Mouse (Mus musculus) kidney, postnatal 25 days (tissue): ENCODE data around the gene Tyms.

Source experiments
- DNase-seq, 2 experiments: peaks; one replicate each; pipeline ENCODE4 v3.0.0; 2021; ENCODE audit warnings: mixed read lengths in 2 of 2

Gene Tyms

DNA sequence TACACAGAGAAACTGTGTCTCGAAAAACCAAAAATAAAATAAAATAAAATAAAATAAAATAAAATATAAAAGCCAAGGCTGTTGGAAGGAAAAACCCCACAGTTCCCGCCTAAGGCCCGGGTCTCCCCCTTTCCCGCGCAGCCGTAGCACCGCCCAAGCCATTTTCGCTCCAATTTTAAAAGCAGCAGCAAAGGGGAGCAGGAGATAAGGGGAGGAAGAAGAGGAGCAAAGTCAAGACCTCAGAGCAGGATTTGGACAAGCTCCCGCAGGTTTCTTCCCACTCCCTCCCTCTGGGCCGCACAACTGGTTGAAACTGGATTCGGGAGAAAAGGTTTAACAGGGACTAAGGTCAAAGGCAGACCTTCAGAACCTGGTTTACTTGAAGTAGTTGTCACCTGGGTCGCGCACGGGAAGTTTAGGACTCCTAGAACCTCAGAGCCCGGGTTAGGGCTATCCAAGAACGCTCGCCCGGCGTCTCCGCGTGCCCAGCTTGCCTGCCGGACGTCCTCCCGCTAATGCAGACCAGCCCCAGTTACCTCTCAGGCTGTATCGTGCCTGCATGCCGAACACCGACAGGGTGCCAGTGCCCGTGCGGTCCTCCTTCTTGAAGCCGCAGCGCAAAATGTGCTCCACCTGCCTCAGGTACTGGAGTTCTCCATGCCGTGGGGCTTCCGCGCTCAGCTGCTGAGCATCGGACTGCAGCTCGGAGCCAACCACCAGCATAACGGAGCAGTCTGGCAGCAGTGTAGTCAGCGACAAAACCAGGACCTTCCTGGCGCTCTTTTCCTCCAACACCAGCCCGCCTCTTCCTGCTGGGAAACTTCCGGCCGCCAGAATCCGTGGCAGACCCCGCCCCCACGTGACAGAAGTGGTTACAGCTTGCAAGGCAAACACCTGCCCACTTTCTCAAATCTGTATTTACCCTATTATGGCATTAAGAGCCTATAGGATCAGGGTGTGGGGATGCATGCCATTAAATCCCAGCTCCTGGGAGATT, at the start of gene Tyms:
Tyms (minus strand) TSS at position 793 of the 997 bp plus-strand sequence.
- peak; percentile 90 for DNase-seq

DNA sequence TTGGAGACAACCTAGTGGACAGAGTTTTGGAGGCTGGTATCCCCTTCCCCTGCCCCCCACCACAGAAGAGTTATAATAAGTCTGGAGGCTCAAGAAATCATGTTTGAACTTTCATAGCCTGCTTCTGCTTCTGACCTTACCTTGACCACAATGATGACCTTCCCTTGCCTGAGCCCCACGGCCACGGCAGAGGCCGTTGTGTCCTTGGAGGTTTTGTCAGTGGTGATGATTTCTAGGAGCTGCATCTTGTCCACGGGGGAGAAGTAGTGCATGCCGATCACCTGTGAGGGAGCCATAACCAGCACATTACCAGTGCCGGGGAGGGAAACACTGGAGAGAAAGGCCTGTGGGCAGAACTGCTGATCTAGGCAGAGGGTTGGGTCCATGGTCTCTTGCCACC, 49.1 kb upstream of the Tyms start:
- DNase-seq: no peak

DNA sequence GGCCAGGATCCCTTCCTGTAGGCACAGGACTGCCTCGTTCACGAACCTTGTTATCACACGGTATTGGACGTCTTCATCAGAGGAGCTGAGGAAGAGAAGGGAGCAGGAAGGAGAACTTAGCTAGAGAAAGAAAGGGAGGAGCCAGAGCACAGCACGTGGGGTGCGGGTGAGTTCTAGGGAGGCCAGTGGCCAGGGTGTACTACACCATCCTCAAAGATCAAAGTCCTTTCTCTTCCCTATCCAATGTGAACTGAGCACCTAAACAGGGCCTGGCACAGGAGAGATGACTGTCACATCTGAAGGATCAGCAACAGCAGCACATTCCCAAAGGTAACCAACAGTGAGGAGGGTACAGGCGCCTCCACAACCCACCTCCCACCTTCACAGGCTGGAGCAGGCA, 46.7 kb upstream of the Tyms start:
- DNase-seq: peak; percentile 61 to 83

DNA sequence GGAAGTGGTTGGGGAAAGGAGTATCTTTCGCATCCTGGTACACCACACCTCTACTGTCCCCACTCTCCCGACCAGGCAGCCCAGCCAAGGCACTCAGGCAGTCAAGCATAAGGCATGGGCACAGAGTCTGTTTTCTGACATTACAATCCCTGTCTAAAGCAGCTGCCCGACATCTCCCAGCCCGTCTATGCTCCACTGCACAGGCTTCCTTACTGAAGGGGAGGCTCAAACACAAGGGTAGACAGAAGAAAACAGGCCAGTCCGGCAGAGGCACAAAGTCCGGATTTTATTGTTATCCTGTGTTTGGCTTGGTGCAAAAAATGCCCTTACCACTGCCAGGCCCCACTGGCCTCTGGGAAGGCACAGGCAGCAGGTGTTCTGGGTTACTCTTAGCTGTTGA, 45.7 kb upstream of the Tyms start:
- DNase-seq: peak; percentile 46 to 58

DNA sequence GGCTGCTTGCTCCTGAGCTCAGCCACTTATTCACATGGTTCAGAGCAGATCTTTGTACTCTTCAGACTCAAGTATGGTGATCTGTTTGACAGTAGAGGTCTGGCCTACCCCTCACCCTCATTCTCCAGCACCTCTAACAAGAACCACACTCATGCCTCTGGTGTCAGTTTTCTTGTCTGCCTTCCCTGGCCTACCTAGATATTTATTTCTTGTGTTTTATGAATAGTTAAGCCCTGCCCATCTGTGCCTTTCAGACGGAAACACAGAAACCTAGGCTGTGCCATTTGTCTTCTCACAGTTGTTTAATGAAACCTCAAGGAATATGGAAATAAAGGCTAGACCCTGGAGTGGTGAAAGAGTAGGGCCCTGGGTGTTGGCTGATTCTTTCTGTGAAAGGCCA, 44.6 kb upstream of the Tyms start:
- DNase-seq: no peak

DNA sequence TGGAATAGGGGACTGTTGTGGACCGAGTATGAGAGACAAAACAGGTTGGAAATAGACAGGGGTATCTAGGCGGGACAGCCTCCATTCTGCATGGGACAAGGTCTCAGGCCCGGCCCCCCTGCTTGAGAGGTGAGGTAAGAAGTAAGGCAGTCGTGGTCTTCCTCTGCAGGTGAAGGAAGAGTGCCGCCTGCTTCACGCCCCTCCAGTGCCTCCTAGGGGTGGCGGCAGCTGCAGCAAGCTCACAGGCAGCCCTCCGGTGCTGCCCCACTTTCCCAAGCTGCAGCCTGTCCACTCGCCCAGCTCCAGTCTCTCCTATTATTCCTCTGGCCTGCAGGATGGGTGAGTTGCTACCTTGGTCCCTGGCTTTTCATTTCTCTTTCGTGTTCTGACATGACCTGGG, 42.3 kb upstream of the Tyms start:
- no peak for DNase-seq

DNA sequence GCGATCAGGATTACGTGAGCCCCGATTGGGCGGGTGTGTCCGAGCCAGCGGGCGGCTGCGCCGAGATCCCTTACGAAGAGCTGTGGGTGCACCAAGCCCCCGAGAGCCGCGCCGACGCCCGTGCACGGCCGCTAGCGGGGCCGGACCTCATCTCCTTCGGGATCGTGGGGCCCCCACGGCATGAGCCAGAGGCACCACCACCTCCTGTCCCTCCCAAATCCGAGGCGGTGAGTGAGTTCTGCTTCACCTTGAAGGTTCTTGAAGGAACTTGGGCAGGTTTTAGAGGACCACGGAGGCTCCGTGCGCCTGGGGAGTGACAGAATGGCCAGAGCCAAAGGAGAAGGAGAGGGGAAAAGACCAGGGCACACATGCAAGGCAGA, 41.3 kb upstream of the Tyms start:
- no peak for DNase-seq

DNA sequence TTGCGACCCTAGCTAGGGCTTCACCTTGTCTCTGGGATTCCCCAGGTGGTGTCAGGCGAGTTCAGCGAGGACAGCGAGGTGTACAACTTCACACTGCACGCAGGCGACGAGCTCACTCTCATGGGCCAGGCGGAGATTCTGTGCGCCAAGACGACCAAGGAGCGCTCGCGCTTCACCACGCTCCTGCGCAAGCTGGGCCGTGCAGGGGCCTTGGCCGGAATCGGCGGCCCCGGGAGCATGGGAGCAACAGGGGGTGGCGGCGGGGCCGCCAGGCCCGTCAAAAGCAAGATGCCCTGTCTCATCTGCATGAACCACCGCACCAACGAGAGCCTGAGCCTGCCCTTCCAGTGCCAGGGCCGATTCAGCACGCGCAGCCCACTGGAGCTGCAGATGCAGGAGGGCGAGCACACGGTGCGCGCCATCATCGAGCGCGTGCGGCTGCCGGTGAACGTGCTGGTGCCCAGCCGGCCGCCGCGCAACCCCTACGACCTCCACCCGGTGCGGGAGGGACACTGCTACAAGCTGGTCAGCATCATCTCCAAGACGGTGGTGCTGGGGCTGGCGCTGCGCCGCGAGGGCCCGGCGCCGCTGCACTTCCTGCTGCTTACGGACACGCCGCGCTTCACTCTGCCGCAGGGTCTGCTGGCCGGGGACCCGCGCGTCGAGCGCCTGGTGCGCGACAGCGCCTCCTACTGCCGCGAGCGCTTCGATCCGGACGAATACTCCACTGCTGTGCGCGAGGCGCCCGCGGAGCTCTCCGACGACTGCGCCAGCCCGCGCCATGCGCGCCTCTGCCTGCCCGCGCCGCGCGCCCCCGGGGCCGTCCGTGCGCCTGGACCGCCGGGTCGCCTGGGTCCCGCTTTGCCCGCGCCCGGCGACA, 40.7 kb upstream of the Tyms start:
- peak; percentile 66 to 71 for DNase-seq

DNA sequence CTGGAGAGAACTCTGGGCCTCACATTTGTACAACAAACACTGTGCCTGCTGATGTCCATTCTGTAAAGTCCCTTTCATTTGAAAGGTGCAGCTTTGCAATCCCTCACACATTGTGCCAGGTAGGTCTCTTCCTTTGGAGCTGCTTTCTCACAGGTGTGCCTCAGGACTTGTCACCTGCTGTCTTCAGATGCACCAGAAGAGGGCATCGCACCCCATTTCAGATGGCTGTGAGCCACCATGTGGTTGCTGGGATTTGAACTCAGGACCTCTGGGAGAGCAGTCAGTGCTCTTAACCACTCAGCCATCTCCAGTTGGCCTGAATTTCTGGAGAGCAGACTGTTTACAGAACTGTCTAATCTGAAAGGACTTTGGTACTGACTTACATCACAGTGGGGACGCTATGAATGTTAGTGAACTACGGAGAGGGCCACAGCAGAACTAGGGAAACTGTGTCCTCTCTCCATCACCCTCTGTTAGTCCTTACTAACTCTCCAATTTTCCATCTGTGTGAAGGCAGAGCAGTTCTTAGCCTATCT, 39.2 kb upstream of the Tyms start:
- no peak for DNase-seq

DNA sequence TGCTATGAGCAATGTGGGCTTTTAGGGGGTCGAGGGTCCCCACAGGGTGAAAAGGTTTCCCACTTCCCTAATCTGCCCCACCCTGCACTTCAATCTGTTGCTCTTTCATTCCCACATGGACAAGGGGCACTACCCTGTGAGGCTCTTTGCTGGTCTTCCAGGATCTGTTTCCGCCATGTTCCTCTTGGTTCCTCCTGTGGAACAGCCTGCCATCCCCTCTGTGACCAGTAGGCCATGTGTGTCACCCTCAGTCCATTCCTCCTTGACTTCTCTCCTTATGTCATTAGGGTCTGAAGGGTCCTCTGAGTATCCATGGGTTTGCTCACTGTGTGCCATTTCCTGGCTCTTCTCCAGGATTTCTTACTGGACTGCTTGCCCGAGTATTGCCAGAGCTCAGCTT, 38.4 kb upstream of the Tyms start:
- DNase-seq: no peak

DNA sequence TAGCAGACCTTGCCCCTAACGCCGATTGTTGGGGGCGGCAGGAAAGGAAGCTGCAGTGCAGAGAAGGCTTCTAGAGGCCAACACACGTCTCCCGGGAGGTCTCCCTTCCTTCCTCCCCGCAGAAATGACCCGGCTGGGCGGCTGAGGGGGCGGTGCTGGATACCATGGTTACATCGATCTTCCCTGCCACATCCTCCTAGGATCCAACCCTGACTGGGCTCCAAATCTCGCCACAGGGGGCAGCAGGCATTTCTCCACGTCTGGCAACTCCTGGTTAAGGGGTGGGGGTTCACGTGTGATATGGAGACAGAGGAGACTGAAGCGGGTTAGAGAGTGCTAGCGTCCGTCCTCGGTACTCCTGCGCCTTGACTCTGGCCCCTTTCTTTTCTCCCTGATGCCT, 37.7 kb upstream of the Tyms start:
- peak; percentile 39 to 56 for DNase-seq

DNA sequence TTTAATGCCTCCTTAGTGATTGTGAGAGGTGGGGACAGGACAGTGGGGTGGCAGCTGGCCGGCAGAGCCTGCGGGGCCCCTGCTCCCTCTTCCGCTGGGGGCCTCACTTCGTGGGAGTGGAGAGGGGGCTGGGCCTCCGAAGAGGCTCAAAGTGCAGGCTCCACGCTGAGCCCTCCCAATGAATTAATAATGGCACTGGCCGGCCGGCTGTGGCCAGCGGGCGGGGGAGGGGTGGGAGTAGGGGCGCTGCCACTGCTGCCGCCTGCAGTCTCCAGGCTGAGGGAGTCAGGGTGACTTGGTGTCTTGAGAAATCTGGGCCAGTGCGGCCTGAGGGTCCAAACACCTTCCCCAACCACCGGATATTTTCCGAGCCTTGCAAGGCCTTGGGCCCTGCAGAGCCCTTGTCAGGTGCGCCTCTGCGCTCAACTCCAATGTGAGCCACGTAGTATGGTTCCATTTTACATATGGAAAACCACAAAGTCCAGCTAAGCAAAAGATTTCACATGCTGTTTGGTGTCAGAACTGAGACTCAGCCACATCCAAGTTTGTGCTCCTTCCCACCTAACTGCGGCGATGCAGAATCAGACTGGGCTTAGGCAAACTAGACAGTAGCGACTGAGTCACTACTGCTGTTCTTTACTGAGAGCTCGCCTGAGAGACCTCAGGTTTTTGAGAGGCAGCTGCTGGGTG, 37.1 kb upstream of the Tyms start:
- no peak for DNase-seq

DNA sequence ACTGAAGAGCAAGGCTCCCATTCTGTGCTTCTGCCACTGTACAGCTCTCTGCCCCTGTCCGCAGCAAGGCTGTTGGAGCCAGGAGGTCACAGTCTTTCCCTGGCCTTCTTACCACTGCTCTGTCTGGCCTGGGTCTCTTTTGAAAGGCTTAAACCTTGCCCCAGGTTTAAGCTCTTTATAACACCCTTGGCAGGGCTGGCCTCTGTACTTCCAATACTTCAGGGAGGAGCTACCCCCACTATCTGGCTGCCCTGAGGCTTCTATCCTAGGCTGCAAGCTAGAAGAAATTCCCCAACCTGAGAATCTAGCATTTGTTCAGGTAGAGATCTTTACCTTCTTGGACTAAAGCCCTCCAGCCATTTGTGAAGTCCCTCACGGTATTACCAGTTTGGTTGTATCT, 36.5 kb upstream of the Tyms start:
- DNase-seq: no peak

DNA sequence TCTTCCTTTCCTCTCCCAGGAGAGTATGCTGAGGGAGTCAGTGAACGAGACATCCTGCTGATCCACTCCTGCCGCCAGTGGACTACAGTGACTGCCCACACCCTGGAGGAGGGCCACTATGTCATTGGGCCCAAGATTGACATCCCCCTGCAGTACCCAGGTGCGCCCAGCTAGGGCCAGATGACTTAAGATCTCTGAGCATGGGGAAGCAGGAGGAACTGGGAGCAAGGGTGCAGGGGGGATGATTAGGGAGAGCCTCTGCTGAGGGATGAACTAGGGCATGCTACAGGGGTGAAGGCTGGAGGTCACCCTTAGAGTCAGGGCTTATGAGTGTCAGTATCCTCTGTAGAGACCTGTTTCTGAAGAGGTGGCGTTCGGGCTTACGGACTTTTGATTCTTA, 34.8 kb upstream of the Tyms start:
- no peak for DNase-seq

DNA sequence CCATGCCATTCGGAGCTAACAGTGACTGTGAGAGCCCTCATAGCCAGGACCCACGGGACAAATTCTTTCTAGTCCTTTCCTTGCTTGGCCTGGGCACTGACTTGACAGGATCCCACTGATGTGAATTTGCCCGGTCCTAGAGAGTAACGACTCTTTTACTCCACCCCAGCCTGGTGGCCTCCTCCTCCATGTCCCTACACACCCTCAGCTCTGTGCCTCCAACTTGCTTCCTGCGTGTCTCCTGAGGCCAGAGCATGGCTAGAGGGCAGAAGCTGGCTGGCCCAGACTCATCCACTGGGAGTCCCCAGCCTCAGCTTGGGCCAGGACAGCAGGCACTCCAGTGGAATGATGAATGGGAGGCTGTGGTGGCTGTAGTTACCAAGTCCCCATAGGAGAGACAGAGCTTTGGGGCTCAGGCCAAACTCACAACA, 34.2 kb upstream of the Tyms start:
- DNase-seq: no peak

DNA sequence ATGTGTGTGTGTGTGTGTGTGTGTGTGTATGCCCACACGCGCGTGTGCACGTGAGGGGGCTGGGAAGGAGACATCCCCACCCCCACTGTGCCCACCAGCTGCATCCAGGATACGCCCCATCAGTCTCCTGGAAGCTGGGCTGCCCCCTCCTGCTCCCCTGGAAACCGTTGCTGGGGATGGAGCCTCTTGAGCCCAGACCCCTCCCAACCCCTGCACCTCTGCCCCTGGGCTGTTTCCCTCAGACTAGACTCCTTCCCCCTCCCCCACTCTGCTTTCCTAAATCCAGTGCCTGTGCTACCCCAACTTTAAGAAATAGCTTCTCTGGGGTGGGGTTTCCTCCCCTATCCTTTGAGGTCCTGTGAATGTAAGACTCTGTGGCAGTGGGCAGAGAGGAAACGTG, 33.8 kb upstream of the Tyms start:
- no peak for DNase-seq

DNA sequence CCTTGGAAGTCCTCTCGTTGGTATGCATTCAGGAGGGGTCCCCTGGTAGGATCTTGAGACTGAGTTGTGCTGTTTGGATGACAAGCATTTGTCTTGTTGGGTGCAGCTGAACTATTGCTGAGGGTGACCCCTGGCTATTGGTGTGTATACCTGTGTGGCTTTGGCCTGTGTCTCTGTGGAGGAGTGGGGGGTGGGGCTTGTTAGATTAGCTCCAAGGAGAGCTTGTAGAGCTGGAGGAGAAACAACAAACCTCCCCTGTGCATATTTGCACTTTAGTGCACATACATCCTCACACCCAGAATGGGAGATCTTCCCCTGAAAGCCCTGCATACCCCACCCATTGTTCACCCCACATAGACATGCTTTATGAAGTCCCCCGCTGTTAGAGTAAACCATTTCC, 33.3 kb upstream of the Tyms start:
- no peak for DNase-seq

DNA sequence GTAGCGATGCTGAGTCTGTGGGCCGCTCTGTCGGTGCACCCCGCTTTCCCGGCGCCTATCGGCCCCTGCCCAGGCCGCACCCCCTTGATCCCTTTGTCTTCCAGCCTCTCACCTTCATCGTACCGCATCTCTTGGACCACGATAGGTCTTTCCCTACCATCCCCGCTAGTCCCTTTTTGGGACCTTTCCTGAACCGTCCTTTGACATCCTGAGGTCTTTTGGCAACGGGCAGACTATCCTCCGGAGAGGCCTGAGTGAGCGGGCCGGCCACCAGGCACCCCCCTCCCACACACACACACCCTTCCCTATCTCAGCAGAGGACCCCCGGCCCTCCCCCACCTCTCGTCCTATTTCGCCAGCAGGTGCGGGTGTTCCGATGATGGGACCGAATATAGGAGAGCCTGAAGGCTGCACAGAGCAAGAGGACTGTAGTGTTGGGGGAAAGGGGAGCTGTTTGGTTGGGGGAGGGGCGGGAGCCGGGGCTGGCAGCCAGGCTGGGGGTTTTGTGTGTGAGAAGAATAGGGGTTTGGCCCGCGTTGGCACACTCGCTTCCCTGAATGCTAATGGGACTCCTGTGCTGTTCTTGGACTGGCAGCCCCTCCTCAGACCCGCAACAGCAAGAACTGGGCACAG, 32.4 kb upstream of the Tyms start, which contains the start of gene 3110082J24Rik:
3110082J24Rik (minus strand) TSS at position 419 of the 633 bp plus-strand sequence.
- no peak for DNase-seq

DNA sequence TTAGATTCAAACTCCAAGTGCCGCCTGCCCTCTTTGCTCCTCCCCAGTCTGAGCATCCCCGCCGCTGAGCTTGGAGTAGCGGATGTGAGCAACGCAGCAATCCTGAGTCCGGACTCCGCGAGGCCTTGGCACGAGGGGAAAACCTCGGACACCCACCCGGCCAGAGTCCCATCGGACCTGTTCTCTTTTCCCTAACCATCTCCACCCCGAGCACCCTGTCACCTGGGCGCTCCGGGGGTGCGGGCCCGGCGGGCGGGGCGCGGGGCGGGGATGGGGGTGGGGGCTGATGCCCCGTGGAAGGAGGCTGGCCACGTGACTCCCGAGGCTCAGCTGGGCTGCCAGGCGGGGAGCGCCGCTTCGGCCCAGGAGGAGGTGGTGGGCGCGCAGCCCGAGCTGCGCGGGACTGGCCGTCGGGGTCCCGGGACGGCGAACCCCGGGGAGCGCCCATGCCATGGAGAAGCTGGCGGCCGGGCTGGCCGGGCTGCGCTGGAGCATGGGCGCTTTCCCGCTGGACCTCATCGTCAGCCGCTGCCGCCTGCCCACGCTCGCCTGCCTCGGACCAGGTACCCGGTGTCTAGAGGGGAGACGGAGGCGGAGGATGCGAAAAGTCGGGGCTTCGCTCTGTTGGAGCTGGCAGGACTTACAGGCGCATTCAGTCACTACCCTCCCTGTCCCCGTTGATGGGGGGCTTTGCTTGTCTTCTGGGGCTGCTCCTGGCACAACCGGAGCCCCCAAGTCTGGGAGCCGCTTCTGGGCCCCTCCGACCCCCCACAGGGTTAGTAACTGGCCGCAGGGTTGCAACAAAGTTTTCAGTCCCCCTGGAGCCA, 31.6 kb upstream of the Tyms start, which contains the start of gene Garem2:
Garem2 (plus strand) TSS at position 321 of the 827 bp plus-strand sequence.
- DNase-seq: no peak

DNA sequence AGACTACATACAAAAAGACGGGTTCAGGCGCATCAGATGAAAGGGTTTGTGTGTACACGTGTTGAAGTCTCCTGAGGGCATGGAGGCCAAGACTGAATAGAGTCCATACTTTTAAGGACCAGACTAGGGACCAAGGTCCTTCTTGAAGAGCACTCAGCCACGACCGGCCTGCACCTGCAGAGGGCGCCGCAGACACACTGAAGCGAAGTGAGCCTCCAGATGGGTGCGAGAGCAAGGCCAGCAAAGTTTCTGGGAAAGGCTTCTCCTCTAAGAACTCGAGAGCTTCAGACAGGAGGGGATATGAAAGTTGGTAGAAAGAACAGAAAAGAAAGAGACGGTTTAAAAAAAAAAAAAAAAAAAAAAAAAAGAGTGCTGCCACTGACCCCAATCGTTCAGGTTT, 30.9 kb upstream of the Tyms start:
- peak; percentile 63 to 72 for DNase-seq

DNA sequence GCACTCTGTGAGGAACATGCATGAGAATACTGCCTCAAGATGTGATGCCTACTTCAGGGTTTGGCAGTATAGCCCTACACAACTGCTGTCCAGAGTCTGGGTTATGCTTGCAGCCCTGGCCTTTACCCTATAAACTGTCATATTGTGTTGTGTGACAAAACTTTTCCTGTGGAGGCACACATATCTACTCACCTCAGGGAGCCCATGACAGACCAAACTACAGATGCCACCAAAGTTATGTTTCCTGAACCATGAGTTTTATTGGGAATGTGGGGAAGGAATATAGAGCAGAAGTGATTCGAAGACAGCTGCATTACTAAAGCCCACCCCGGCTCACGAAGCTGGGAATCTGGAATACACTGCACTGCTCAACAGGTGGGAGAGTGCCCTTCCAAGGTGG, 29.9 kb upstream of the Tyms start:
- DNase-seq: no peak
